Mouse (Mus musculus): Measurements from ENCODE around the gene Chrm3.

Chrm3 gene

DNA sequence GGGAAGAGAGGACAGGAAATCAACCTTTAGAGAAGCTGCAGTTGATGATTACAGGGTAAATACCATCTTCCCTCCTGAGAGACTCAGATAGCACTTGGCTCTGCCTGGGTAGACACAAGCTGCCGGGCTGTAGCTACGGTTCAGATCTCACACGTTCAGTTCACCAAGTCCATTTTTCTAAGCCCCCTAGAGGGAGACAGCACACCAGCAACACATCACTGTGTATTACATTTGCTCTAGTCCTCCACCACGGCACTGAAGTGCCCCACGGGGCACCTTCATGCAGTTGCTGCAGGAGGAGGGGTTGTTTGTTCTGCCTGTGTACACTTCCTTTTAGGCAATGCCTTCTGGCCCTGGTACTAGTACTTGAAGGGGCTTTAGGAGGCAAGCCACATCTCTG lies 289.5 kb downstream of the Chrm3 start:
- no peak for DNase-seq (ENCODE audit: low read depth, low spot score)

DNA sequence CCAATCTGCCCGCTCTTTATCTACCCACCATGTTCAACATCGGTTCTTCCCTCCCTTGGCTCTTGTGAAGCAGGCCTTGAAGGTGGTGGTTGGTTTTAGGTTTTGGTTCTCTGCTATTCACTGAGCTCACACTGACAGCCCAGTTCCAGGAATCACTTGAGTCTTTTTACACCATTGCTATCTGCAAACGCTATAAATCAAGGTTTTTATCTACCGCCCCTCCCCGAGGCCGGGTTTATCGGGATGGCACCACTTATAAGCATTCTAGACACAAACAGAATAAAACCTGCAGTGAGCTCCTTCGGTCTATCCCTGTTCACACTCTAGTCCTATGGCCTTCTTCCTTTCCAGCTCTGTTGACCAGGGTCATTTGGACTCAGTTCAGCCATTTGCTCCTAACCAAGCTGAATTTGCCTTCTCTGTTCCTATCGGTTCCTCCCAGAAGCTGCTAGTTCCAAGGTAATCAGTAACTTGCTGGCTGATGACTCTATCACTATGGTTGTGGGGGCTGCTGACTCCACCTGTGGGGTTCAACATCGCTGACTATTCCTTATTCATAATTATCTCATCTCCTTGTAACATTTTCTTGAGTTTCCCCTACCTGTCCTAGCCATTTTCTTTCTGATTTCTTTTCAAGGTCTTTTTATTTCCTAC lies 291.6 kb downstream of the Chrm3 start:
- no peak for DNase-seq (ENCODE audit: low read depth, low spot score)

DNA sequence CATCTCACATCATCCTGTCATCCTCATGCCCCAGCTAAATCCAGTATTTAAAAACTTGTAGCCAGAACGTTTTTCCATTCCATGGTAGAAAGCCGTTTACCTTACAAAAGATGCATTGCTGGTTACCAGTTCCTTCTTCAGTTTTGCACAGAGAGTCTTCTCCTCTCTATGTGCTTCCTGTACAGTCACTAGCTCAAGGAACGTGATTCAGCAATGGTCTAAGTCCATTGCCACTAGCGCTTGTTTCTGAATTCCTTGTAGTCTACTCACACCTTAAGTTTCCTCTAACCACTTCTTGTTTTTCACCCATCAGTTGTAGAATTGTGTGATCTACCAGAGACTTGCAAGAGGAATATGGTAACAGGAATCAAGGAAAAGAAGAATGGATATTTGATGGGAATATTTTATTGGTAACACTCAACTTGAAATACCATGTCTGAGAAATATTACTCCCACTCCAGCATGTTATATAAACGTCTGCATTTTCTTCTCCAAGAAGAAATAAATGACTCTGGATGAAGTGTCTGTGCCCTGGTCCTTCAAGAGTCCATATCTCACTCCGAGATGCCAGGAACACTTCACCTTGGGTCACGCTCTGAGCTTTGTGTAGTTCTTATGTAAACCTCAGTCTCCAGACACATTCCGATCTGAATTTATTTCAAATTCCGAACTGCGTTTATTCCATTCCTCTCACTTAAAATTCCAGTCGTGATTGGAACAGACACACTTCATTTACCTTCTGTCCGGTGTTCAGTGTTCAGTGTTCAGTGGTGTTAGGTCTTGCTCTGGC lies 293.6 kb downstream of the Chrm3 start:
- DNase-seq (ENCODE audit: low read depth, low spot score): no peak

DNA sequence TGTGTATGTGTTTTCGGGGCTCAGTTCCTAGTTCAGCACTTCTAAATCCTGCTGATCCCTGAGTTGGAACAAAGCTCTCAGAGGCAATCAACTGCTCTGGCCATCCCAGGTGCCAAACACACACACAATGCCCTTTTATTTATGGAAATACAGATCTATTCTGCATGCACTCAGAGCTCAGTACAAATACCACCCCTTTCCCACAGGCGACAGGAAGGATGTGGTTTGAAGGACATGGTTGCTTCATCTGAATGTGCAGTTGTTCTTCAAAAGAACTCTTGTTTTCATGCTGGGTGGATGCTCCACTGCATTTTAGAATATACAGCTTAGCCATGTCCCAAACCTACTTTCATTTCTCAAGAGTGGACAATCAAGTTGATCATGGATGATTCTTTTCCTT lies 294.9 kb downstream of the Chrm3 start:
- DNase-seq (ENCODE audit: low read depth, low spot score): no peak

DNA sequence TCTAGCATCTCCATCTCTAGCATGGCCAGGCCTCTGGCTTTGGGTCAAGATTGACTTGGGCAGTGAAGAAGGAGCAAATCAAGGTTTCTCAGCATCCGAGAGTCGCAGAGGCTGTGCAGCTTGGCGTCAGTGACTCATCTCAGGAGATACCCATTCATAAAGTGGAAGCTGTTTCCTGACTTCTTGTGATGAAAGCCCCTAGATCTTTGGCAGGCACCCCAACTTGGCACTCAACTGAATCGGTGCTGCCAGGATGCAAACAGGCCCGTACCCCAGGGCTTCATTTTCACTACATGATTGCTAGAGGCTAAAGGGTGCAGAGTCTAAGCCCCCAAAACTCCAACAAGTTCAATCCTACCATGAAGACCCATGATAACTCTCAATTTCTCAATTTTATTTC lies 298.0 kb downstream of the Chrm3 start:
- DNase-seq (ENCODE audit: low read depth, low spot score): no peak

DNA sequence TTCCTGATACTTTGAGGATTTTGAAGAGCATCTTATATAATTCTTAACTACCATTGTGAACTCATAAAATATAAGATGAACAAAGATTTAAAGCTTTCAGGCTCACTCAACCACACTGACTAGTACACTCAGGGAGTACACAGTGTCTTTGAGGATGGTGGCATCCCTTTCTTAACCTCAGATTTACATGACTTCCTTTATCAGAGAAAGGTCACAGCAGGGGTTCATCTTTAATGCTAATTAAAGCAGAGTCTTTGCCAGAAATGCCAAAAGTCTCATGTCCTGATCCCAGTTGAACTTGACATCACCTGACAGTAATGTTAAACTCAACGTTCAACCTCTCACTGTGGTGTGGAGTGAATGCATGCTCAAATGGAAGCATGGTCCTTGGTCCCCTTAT lies 301.7 kb downstream of the Chrm3 start:
- no peak for DNase-seq (ENCODE audit: low read depth, low spot score)

DNA sequence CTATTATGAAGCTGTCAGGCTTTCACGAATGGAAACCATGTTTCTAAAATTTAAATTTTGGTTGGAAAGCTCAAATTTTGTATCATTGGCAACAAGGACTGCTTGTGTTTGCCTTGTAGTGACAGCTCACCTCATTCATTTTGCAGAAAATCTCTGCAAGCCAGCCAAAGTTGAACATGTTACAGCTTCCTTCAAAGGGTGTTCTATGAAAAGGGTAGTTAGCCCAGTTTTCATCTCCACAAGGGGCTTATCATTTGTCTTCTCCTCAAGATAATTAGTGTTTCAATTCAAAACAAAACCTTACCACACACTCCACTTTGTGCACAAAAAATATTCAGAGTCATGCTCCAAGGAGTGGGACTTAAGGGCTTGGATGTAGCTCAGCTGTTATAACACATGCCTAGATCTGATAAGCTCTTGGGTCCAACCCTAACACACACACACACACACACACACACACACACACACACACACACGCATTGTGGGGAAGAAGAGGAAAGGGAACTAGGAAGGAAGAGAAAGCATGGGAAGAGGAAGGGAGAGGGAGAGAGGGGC lies 302.9 kb downstream of the Chrm3 start:
- no peak for DNase-seq (ENCODE audit: low read depth, low spot score)

DNA sequence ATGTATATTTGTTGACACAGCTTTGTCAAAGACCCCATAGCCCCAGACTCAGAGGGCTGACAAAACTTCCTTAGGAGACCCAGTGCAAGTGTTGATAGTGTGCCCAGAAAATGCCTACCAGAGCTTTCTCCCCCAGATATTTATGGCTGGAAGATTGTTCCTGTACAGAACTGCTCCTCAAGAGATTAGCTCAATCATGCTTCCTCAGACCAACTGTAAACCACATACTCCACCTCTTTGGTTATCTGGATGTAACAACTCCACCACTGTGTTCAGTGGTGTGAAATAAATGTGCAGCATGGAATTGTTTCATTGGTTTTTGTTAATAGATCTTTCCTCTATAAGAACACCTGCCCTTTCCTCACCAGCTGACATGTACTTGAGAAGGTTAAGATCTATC lies 306.6 kb downstream of the Chrm3 start:
- DNase-seq (ENCODE audit: low read depth, low spot score): no peak

DNA sequence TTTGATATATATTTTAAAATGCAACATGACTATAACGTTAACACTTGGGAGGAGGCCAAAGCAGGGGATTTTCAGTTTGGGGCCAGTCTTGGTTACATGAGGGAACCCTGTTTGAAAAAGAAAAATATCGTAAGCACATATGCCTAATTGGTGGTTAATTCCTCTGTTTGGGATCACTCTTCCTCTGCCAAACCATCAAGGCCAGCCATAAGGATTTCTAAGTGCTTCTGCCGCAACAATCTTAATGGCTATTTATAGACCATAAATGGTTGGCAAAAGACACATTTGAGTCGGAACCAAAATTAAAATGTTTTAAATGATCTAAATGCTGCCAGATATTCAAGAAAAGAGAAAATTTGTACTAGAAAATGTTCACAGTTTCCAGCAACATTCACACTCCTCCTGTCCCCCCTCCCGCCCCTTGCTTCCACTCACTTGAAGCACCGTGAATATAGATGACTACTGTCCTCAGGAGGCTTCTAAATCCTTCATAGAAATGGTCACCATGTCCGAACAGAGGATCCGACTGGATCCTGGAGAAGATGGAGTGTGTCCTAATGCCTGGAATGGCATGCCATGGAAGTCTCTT lies 307.3 kb downstream of the Chrm3 start:
- no peak for DNase-seq (ENCODE audit: low read depth, low spot score)

DNA sequence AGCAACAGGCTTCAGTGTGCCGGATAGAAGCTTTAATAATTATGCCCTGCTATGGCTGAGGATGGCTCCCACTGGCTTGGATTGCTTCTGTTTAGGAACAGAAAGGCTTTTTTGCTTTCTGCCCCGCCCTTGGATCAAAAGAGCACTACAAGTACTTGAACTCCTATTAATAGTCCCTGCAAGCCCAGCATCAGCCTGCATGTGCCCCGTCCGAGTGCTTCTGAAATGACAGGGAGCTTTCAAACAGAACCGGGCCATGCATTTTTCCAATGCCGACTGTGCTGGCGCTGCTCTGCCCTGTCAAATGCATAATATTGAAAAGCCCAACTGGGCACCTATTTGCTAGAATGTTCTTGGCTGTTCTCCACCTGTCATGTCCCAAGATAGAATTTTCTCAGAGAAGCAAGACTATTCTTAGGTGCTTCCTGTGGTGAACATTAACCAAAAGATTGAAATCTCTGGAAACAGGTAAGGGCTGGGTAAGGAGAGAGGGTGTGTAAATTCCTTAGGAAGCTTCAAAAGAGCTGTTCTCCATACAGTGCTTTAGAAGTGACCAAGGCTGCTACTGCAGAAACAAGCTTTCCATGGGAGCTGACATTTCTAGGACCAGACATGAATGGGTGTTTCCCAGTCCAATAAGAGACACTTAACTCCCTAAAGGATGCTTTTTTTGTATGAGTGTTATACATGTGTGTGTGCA lies 314.8 kb downstream of the Chrm3 start:
- no peak for DNase-seq (ENCODE audit: low read depth, low spot score)

DNA sequence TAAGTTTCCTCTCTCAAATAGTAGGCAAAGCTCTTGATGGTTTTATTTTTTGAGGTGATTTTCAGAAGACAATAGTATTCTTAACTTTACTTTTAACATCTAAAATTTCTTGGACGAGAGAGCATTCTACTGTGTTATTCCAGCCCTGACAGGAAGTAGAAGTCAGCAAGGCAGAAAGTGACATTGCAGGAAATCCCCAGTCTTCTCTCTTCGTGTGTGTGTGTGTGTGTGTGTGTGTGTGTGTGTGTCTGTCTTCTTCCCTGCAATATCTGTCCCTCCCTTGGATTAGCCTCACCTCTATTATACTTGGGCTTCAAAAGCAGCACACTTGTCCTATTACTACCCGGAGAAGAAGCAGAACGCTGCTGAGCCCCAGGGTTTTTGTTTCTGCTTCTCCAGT lies 316.6 kb downstream of the Chrm3 start:
- no peak for DNase-seq (ENCODE audit: low read depth, low spot score)

DNA sequence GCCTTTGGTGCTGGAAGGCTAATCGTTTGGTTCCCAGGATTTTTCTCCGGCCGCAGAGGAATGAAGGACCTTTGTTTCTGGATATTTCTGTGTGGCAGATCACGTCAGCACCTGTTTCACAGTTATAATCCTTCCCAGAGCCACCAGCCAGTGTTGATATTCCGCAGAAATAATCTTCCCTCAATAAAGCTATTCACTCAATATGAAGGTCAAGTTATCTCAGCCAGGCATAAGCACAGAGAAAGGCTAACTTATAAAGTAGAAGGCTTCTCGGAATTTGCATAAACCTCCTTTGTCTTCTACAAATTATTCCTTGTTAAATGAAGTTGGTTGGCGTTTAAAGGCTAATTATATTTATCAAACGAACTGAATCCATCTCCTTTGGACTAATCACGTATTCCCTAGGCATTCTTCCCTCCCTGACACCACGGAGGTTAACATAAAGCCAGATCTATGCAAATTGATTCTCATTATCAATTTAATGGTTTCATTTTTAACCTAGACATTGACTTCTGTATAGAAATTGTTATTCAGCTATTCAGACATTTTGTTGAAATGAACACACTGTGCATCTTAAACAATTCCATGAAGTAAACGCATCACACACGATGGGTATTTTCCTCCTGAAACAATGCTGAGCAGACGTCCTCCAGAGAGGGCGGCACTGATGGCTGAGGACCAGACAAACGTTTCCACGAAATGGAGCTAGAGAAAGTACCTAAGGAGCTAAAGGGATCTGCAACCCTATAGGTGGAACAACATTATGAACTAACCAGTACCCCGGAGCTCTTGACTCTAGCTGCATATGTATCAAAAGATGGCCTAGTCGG lies 326.9 kb downstream of the Chrm3 start:
- no peak for DNase-seq (ENCODE audit: low read depth, low spot score)

DNA sequence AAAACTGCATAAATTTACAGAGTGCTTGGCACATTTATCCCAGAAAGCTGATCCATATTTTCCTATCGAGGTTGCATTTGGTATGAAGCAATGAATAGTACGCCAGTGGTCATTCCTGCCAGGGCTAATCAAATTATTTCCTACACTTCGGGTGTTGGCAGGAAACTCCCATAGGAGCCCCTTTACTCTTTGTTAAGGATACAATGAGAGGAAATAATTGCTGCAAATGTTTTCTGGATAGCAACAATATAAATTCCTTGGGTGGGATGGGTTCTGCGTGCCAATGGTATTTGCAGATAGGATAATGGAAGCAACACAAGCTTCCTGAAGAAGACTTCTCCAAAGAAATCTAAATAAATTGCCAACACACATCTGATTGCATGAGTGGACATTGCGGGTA lies 329.1 kb downstream of the Chrm3 start:
- DNase-seq (ENCODE audit: low read depth, low spot score): no peak

DNA sequence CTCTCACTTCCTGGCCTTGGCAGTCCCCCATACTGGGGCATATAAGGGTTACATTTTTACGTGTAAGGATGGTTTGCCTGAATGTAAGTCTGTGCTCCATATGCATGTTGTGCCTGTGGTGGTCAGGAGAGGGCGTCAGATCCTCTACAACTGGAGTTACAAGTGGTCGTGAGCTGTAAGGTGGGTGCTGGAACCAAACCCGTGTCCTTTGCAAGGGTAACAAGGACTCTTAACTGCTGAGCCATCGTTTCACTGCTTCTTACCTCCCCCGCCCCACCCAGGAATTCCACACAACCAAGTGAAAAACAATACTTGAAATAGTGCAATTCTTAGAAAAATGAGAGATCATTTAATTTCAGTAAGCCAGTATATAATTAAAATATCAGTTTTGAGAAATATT lies 330.7 kb downstream of the Chrm3 start:
- no peak for DNase-seq (ENCODE audit: low read depth, low spot score)

DNA sequence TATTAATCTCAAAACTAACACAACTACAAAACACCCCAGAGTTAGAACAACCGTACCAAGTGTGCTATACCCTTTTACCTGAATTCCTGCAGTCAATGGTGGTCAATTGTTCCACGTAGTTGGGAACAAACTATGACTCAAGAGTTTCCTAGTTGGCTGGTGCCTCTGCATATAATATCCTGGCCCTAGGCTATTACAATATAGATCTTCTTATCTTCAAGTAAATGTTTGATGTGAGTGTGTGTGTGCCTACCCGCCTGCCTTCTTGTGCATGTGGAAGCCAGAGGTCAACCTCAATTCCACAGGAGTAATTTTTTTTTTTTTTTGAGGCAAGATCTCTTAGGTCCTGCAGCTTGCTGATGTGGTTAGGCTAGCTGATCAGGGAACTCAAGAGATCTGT lies 335.5 kb downstream of the Chrm3 start:
- no peak for DNase-seq (ENCODE audit: low read depth, low spot score)

DNA sequence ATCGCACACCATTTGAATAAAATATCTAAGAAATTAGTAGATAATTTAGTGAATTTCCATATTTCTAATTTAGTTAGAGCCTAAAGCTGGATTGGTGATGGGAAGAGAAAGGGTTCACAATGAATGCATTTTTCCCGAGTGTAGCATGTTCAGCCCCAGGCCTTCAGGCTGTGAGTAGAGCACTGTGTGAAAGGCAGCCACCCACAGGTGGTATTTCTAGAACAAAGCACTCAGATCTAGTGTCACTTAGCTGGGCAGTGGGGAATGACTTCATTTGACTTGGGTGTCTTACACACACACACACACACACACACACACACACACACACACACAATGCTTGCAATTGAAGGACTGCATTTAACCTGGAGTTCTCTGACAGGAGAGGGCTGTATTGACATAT lies 337.5 kb downstream of the Chrm3 start:
- no peak for DNase-seq (ENCODE audit: low read depth, low spot score)

DNA sequence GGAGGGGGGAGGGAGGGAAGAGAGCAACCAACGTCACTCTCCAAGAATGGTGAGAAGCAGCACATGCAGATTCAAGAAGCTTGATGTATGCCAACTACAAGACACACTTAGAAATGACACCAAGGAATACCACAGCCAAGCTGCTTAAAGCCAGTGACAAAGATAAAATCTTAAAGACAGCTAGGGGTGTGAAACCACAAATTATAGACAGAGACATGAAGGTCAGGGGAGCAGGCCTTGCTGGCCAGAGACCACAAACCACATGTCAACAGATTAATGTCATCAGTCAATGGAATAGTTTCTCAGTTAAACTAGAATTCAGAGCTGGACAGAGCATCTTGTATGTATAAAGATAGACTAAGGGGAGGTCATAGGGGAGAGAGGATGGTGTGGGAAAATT lies 341.4 kb downstream of the Chrm3 start:
- DNase-seq (ENCODE audit: low read depth, low spot score): no peak

DNA sequence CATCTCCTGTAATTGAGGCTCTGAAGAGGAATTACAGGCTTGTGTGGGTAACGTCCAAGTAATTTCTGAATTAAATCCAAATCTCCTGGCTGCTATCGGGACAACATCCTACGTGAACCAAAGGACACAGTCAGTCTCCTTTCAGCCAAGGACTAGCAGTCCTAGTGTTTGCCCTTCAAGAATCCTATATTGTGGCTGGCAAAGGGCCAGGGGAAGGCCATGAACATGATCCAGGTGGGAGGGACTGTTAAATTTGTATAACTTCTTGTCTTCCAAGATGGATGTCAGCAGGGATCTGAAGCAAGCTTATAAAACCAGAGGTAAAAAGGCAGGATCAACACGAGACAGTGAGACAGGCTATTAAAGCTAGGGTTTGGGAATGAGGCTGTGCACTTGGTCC lies 357.7 kb downstream of the Chrm3 start:
- DNase-seq (ENCODE audit: low read depth, low spot score): no peak

DNA sequence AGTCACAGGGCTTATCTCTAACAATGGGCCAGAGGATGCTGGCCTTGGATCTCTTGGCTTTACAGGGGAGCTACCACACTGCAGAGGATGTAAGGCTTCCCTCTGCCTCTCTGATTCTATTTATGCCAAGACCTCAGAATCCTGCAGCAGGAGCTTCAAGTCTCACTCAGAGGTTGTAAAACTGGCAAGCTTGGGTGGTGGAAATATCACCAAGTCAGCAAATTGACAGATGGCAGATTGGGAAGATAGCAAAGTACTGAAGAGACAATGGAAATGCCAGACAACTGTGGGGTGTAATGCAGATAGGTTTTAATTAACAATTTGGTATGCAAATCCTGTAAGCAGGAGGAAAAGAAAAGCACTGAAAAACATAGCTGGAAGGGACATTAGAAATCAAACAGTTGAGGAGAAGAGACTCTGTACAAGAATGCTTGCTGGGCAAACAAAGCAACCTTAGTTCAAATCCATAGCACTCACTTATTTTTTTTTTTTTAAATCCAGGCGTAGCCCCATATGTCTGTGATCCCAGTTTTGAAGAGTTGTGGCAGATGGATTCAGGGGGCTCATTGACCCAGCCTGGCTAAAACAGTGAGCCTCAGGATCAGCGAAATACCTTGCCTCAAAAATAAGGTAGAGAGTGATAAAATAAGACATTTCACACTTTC lies 362.9 kb downstream of the Chrm3 start:
- no peak for DNase-seq (ENCODE audit: low read depth, low spot score)

DNA sequence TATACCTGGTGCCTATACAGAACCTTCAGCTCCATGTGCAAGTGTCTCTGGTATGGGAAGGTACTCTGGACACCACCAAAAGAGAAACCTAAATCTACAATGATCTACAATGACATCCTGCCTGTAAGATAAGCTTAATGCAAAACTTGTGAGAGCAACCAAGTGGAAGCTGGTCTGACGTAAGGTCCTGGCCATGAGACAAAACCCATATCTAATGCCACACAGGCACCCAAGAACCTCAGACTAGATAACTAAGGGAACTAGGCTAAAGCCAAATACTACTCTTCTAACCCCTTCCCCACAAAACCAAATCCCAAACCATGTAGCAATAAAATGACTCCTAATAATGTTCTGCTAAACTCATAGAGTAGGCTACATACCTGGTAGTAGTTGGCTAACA lies 364.8 kb downstream of the Chrm3 start:
- DNase-seq (ENCODE audit: low read depth, low spot score): no peak

DNA sequence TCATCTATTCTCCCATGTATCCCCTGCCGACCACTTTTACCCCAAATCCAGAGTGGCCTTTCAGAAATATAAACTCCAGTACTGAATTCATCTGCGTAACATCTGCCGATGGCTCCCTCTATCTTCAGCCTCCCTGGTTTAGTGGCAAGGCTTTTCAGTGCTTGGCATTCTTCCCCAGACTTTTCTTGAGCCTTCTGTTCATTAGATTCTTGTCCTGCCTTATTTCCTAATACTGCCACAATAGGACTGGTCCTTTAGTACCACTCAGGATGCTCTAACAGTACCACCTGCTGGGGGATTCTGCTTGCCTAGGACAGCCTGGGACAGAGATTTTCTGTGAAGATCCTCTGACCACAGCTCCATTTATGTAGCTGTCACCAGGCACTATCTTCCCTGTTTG lies 367.1 kb downstream of the Chrm3 start:
- no peak for DNase-seq (ENCODE audit: low read depth, low spot score)
